Mouse (Mus musculus) CH12.LX (cell line): ENCODE data around the gene Psma5. TPM values are rescaled to one million over a fixed set of nuclear protein-coding genes. Genes with fewer than 3 reads are reported as not detected.

ENCODE experiments used
- DNase-seq: peaks from one replicate; pipeline ENCODE4 v3.0.0-alpha.2; 2013; ENCODE audit errors: extremely low read depth
- H3K27ac ChIP-seq: 2 replicates; pipeline ENCODE4 v1.5.1; 2012; ENCODE audit warnings: low read depth, mild to moderate bottlenecking, control low read depth, moderate library complexity; ENCODE audit not compliant: insufficient read depth
- H3K27me3 ChIP-seq: replicated peaks from 2 replicates; pipeline ENCODE3; 2012; ENCODE audit warnings: inconsistent platforms
- H3K36me3 ChIP-seq, 2 experiments: replicated peaks in 1 of 2; 2 replicates each; pipeline versions ENCODE3 to v1.6.1; 2012; ENCODE audit warnings: inconsistent platforms in 1 of 2, low read length in 1 of 2, mild to moderate bottlenecking in 1 of 2, mixed read lengths in 1 of 2, moderate library complexity in 1 of 2; ENCODE audit not compliant: control insufficient read depth in 1 of 2, insufficient read depth in 1 of 2
- H3K4me1 ChIP-seq, 2 experiments: 2 replicates each; pipeline ENCODE4 v1.6.1; 2012; ENCODE audit warnings: inconsistent platforms in 1 of 2, moderate library complexity in 1 of 2; ENCODE audit not compliant: insufficient read depth in 2 of 2, control insufficient read depth in 1 of 2
- H3K4me2 ChIP-seq: 2 replicates; pipeline ENCODE4 v1.6.1; 2012; ENCODE audit warnings: low read depth, mild to moderate bottlenecking, control low read depth; ENCODE audit not compliant: poor library complexity, insufficient read depth, severe bottlenecking
- H3K4me3 ChIP-seq, 3 experiments: fragments of 150-350 bp in 1 of 3; sonication (generic) in 1 of 3; replicated peaks in 1 of 3; 2 replicates each; pipeline versions ENCODE3 to v1.5.1; 2011 to 2012; ENCODE audit warnings: low read depth in 2 of 3, low read length in 2 of 3, mild to moderate bottlenecking in 2 of 3, moderate library complexity in 2 of 3, control low read depth in 1 of 3, improper control_type of control experiment in 1 of 3, inconsistent platforms in 1 of 3, mixed read lengths in 1 of 3; ENCODE audit not compliant: poor library complexity in 1 of 3
- H3K79me2 ChIP-seq: replicated peaks from 2 replicates; pipeline ENCODE4 v1.6.1; 2012; ENCODE audit warnings: mild to moderate bottlenecking, moderate library complexity; ENCODE audit not compliant: control insufficient read depth, poor library complexity, insufficient read depth, severe bottlenecking; ENCODE audit errors: extremely low read depth
- H3K9ac ChIP-seq: 2 replicates; pipeline ENCODE4 v1.6.1; 2012; ENCODE audit warnings: low read depth, mild to moderate bottlenecking, control low read depth, moderate library complexity; ENCODE audit not compliant: insufficient read depth
- H3K9me3 ChIP-seq: replicated peaks from 2 replicates; pipeline ENCODE3; 2012; ENCODE audit warnings: low read length, inconsistent platforms, mixed read lengths
- BHLHE40 ChIP-seq: IDR thresholded peaks from 2 replicates; pipeline ENCODE4 v1.6.1; 2011; ENCODE audit warnings: mild to moderate bottlenecking, low read depth, low read length, improper control_type of control experiment
- CHD1 ChIP-seq: IDR thresholded peaks from 2 replicates; pipeline ENCODE4 v1.6.1; 2012; ENCODE audit warnings: low read depth, low read length, improper control_type of control experiment, inconsistent platforms
- CHD2 ChIP-seq: IDR thresholded peaks from 2 replicates; pipeline ENCODE4 v1.6.1; 2011; ENCODE audit warnings: low read length, improper control_type of control experiment
- EP300 ChIP-seq: IDR thresholded peaks from 2 replicates; pipeline ENCODE4 v1.6.1; 2011; ENCODE audit warnings: low read length, improper control_type of control experiment
- IRF4 ChIP-seq: IDR thresholded peaks from 2 replicates; pipeline ENCODE4 v1.6.1; 2014; ENCODE audit warnings: low read depth, mild to moderate bottlenecking, inconsistent platforms, low read length, improper control_type of control experiment
- JUN ChIP-seq: IDR thresholded peaks from 2 replicates; pipeline ENCODE4 v1.6.1; 2011; ENCODE audit warnings: low read depth, mild to moderate bottlenecking, low read length, improper control_type of control experiment, moderate library complexity; ENCODE audit not compliant: insufficient read depth
- JUND ChIP-seq: conservative IDR thresholded peaks from 2 replicates; pipeline ENCODE4 v1.6.1; 2011; ENCODE audit warnings: low read depth, low read length, improper control_type of control experiment
- MAX ChIP-seq: IDR thresholded peaks from 2 replicates; pipeline ENCODE4 v1.6.1; 2011; ENCODE audit warnings: low read length, improper control_type of control experiment
- MEF2A ChIP-seq: IDR thresholded peaks from 2 replicates; pipeline ENCODE4 v1.6.1; 2014; ENCODE audit warnings: low read depth, mild to moderate bottlenecking, inconsistent platforms, low read length, improper control_type of control experiment, borderline replicate concordance
- MXI1 ChIP-seq: IDR thresholded peaks from 2 replicates; pipeline ENCODE4 v1.6.1; 2011; ENCODE audit warnings: mild to moderate bottlenecking, low read depth, low read length, improper control_type of control experiment
- NELFE ChIP-seq: IDR thresholded peaks from 2 replicates; pipeline ENCODE4 v1.6.1; 2011; ENCODE audit warnings: low read depth, low read length, improper control_type of control experiment
- PAX5 ChIP-seq: IDR thresholded peaks from 2 replicates; pipeline ENCODE4 v1.6.1; 2012; ENCODE audit warnings: low read length, inconsistent platforms, mixed read lengths
- POLR2A ChIP-seq: IDR thresholded peaks from 2 replicates; pipeline ENCODE4 v1.6.1; 2011; ENCODE audit warnings: low read depth, mild to moderate bottlenecking, improper control_type of control experiment, low read length
- RCOR1 ChIP-seq: conservative IDR thresholded peaks from 2 replicates; pipeline ENCODE4 v1.6.1; 2012; ENCODE audit warnings: low read depth, mild to moderate bottlenecking, inconsistent platforms, low read length, improper control_type of control experiment
- UBTF ChIP-seq: IDR thresholded peaks from 2 replicates; pipeline ENCODE4 v1.6.1; 2012; ENCODE audit warnings: low read depth, mild to moderate bottlenecking, inconsistent platforms, low read length, improper control_type of control experiment, moderate library complexity
- ZC3H11A ChIP-seq: IDR thresholded peaks from 2 replicates; pipeline ENCODE4 v1.6.1; 2012; ENCODE audit warnings: low read depth, mild to moderate bottlenecking, inconsistent platforms, low read length, improper control_type of control experiment
- ZKSCAN1 ChIP-seq: IDR thresholded peaks from 2 replicates; pipeline ENCODE4 v1.6.1; 2012; ENCODE audit warnings: low read depth, inconsistent platforms, low read length, improper control_type of control experiment, borderline replicate concordance
- ZNF384 ChIP-seq: IDR thresholded peaks from 2 replicates; pipeline ENCODE4 v1.6.1; 2012; ENCODE audit warnings: low read depth, low read length, improper control_type of control experiment, inconsistent platforms
- dilution Hi-C: fragments of 300-500 bp; cut with MboI; formaldehyde crosslinking; loops from 2 replicates; pipeline ENCODE4 v1.14.3; 2020; ENCODE audit warnings: low sequenced_read_pairs; ENCODE audit not compliant: extremely low pct_unique_long_range_greater_than_20kb, extremely low pct_ligation_motif_present
- in situ Hi-C: fragments of 300-500 bp; cut with MboI; formaldehyde crosslinking; loops from 3 replicates; pipeline ENCODE4 v1.14.3; 2019; ENCODE audit warnings: low sequenced_read_pairs, low pct_ligation_motif_present, low pct_unique_long_range_greater_than_20kb, mixed read lengths
- polyA plus RNA-seq: library from polyadenylated mRNA; unstranded; fragments of >175 nt; gene quantifications from 2 replicates; pipeline ENCODE4 v1.2.1, GENCODE M21; 2012; ENCODE audit warnings: low read depth; ENCODE audit not compliant: insufficient read length
- total RNA-seq, 2 experiments: library from RNA; depleted of rRNA; stranded (reverse); fragments of 300-350 nt in 1 of 2; fragments of >200 nt in 1 of 2; gene quantifications; 2 replicates each; pipeline ENCODE4 v1.2.3; 2012 to 2014

Gene Psma5
- total and polyA plus RNA-seq, 3 experiments, result 245 to 341 (median 264) TPM

DNA sequence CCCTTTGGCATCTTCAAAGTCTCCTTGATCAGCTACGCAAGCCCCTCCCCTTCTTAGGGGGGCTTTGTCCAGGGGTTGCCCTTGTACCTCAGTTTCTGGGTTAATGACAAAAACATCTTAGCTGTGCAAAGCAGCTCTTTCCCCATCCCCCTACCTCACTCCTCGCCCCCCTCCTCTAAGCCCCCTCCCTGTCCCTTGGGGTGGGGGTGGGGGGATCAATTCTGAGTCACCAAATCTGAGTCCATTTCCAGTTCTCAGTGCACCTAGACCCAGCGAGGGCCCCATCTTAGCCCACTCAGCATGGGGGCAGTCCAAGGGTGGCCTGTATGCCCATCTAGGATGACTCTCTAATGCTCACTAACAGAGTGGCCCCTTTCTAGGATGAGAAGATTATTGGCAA, 47.7 kb upstream of the Psma5 start:
- no peaks in the 10 kb centered on the region for H3K79me2 ChIP-seq
- TF ChIP-seq ZKSCAN1, result no peak
- no peak for TF ChIP-seq POLR2A
- TF ChIP-seq JUN, result no peak
- no peak for TF ChIP-seq JUND
- TF ChIP-seq CHD2, result no peak
- TF ChIP-seq IRF4, result no peak
- TF ChIP-seq NELFE, result no peak
- TF ChIP-seq CHD1, result no peak
- TF ChIP-seq ZNF384, result no peak
- no peak for TF ChIP-seq MXI1
- TF ChIP-seq EP300, result no peak
- TF ChIP-seq MEF2A, result no peak
- no peak for TF ChIP-seq ZC3H11A
- no peak for TF ChIP-seq BHLHE40
- TF ChIP-seq UBTF, result no peak
- no peak for TF ChIP-seq RCOR1
- TF ChIP-seq MAX, result no peak
- H3K36me3 ChIP-seq, result peaks cover 15 to 44% of the 10 kb centered on the region in 2 experiments
- peaks cover 29% of the 10 kb centered on the region for H3K27me3 ChIP-seq
- peak overlapping the region; percentile 80; the same call in 1 of the 2 replicates for H3K9ac ChIP-seq
- peaks cover 5 to 20% of the 10 kb centered on the region in 2 experiments; a peak in 3 of 4 replicates for H3K4me1 ChIP-seq
- dilution Hi-C loops (no loop called here), in situ Hi-C loops (loop anchor here (5.0 kb wide), 1 partner anchor 42 kb away; no protein-coding TSS in a partner anchor)
- no peaks in the 10 kb centered on the region for H3K9me3 ChIP-seq
- H3K27ac ChIP-seq, result no peak overlapping the region
- peak overlapping the region in 2 of 3 experiments; percentile 13 to 70 for H3K4me3 ChIP-seq
- no peak for DNase-seq
- H3K4me2 ChIP-seq, result no peak overlapping the region; the same call in 1 of the 2 replicates

DNA sequence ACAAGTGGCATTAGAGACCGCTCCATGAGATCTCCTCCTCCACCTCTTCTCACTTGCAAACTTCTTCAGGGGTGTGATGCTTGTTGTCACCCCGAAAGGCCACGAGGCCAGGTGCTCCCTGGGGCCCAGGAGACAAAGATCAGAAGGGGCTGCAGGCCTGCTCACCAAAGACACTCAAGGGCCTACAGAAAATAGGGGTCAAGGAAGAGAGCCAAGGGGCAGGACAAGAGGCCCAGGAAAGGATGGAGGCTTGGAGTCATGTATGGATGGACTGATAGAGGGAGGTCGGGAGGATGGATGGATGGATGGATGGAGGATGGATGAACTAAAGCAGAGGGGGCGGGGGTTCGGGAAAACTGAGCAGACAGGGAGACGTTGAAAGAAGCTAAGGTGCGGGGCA, 47.2 kb upstream of the Psma5 start:
- peak overlapping the region; percentile 60 to 80 (median 70) for H3K4me3 ChIP-seq
- H3K27ac ChIP-seq, result no peak overlapping the region
- H3K79me2 ChIP-seq, result no peaks in the 10 kb centered on the region
- no peak for DNase-seq
- H3K36me3 ChIP-seq, result peaks cover 13 to 39% of the 10 kb centered on the region in 2 experiments
- no peak for TF ChIP-seq ZNF384
- TF ChIP-seq PAX5, result no peak
- no peak for TF ChIP-seq ZC3H11A
- peaks cover 34% of the 10 kb centered on the region for H3K27me3 ChIP-seq
- peak overlapping the region; percentile 69 for H3K4me2 ChIP-seq
- H3K9ac ChIP-seq, result peak overlapping the region; percentile 80
- in situ Hi-C loops (loop anchor here (5.0 kb wide), 1 partner anchor 42 kb away; no protein-coding TSS in a partner anchor), dilution Hi-C loops (no loop called here)
- H3K4me1 ChIP-seq, result peaks cover 5 to 20% of the 10 kb centered on the region in 2 experiments; a peak in 3 of 4 replicates
- no peaks in the 10 kb centered on the region for H3K9me3 ChIP-seq
